Mouse (Mus musculus): ENCODE data around the gene Kdm1b.

- no peak for TF ChIP-seq CTCF (IDR thresholded peaks at IDR 0.05; ENCODE audit: borderline replicate concordance, insufficient read depth, low read length)
- peak; percentile 94 for TF ChIP-seq POLR2A (IDR thresholded peaks at IDR 0.05; ENCODE audit: low read depth, low read length)
These were observed at the start of gene Kdm1b for GRCm38 (mm10) chr13:47043030-47043680.
